ENCODE assay signal across 8 mouse cellular contexts in the genomic region with DNA sequence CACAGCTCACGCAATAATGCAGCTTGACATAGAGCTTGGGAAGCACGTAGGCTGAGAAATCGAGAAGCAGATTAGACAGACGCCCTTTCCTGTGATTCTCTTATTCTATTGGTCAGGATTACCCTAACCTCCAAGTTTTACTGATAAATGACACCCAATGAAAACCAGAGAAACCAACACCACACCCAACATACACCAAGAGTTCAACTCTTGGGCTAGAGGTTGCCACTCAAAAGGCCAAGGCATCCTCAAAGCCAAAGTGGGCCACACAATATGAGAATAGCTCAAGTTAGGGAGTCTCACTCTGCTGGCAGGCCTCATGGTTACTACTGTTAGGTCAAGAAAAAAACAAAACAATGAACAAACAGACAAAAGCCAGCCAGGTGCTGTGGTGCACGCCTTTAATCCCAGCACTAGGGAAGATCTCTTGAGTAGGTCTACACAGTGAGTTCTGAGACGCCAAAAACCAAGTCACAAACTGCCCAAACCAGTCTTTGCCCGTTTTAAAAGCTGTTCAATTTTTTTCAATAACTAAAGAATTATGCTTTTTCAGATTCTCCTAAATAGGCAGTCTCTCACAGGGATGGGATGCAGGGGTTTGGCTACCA. TPM values are rescaled to one million over a fixed set of nuclear protein-coding genes. Genes with fewer than 3 reads are reported as not detected.
DNase-seq lines count a peak whose midpoint lies in the region; ATAC-seq and TF ChIP-seq lines count a peak whose summit lies in the region.

No protein-coding gene starts in this region.

- no peak for ATAC-seq in intestine, embryonic 16.5 days
- ATAC-seq in neural tube, embryonic 13.5 days (ENCODE audit: low read depth) = no peak

- peak overlapping the region; percentile 93 for H3K4me3 ChIP-seq in lung, adult 2 months (replicated peaks; ENCODE audit: extremely low read depth, low read depth, low read length)
- H3K4me3 ChIP-seq in intestine, embryonic 16.5 days (ENCODE audit: low read length) = peak overlapping the region; percentile 62
- peak overlapping the region; percentile 85 for H3K4me3 ChIP-seq in neural tube, embryonic 13.5 days

- no peak for TF ChIP-seq CTCF in lung, adult 2 months (IDR thresholded peaks at IDR 0.05; ENCODE audit: insufficient read depth, low read length)

- H3K4me2 ChIP-seq in intestine, embryonic 16.5 days (ENCODE audit: low read depth, low read length) = peak overlapping the region; percentile 91
- peak overlapping the region; percentile 98 for H3K4me2 ChIP-seq in neural tube, embryonic 13.5 days

- H3K4me1 ChIP-seq in lung, adult 2 months (ENCODE audit: control insufficient read depth, insufficient read depth, low read length) = peaks cover 6% of the 10 kb centered on the region
- H3K4me1 ChIP-seq in intestine, embryonic 16.5 days (ENCODE audit: control insufficient read depth, insufficient read depth, low read length) = peaks cover 9% of the 10 kb centered on the region
- H3K4me1 ChIP-seq in neural tube, embryonic 13.5 days (replicated peaks) = peaks cover 11% of the 10 kb centered on the region

- H3K27me3 ChIP-seq in intestine, embryonic 16.5 days (replicated peaks; ENCODE audit: control insufficient read depth, insufficient read depth, low read length) = no peaks in the 10 kb centered on the region
- H3K27me3 ChIP-seq in neural tube, embryonic 13.5 days = no peaks in the 10 kb centered on the region

- peak overlapping the region; percentile 75 for H3K9ac ChIP-seq in intestine, embryonic 16.5 days (ENCODE audit: low read depth, low read length)
- peak overlapping the region; percentile 95 for H3K9ac ChIP-seq in neural tube, embryonic 13.5 days

- H3K27ac ChIP-seq in intestine, embryonic 16.5 days (ENCODE audit: low read length) = peak overlapping the region; percentile 33
- peak overlapping the region; percentile 76; the same call in 1 of the 2 replicates for H3K27ac ChIP-seq in neural tube, embryonic 13.5 days (replicated peaks)

- WGBS in lung, adult 2 months = 36% methylated on average over 7 of the region's 7 CpGs
- 38% methylated on average over 7 of the region's 7 CpGs for WGBS in intestine, embryonic 16.5 days
- 48% methylated on average over 7 of the region's 7 CpGs for WGBS in neural tube, embryonic 13.5 days

- no peak for TF ChIP-seq POLR2A in lung, adult 2 months (IDR thresholded peaks at IDR 0.05; ENCODE audit: borderline replicate concordance, extremely low read depth, low read depth, low read length)

- H3K36me3 ChIP-seq in intestine, embryonic 16.5 days (ENCODE audit: control insufficient read depth, insufficient read depth, low read length) = peaks cover 8% of the 10 kb centered on the region
- peaks cover 27% of the 10 kb centered on the region for H3K36me3 ChIP-seq in neural tube, embryonic 13.5 days

- H3K9me3 ChIP-seq in intestine, embryonic 16.5 days (ENCODE audit: control insufficient read depth, low read length) = no peaks in the 10 kb centered on the region
- H3K9me3 ChIP-seq in neural tube, embryonic 13.5 days = no peaks in the 10 kb centered on the region

- DNase-seq in lung, adult 2 months = no peak
- DNase-seq in lung, postnatal 4 days = no peak
- peak; percentile 74 for DNase-seq in c-Kit-positive CD71-positive TER-119-positive erythroid progenitor cells, embryonic 14.5 days (ENCODE audit: low spot score)
- no peak for DNase-seq in left cerebral cortex, adult 8-10 months (ENCODE audit: low spot score in 2 of 2)
- DNase-seq in adrenal gland, adult 8-10 months = no peak
- no peak for DNase-seq in kidney, postnatal 36 days

RNA-seq across cellular contexts. Expression of a gene that starts 1.2 kb away (rescaled TPM):
- polyA plus RNA-seq in lung, adult 2 months (2012; rRNA removed) = 421 and 530 TPM in 2 replicates
- 580 and 624 TPM in 2 replicates for polyA plus RNA-seq in intestine, embryonic 16.5 days (2015; fragmentation: Nextera tagmentation; extraction: Ambion mirVana)
- 407 and 470 TPM in 2 replicates for polyA plus RNA-seq in neural tube, embryonic 13.5 days (2015; fragmentation: Nextera tagmentation; extraction: Ambion mirVana)
- 100 to 1,000 TPM; 129 to 288 (median 207) TPM for total RNA-seq in left cerebral cortex, adult 8-10 months (2022)
- 100 to 1,000 TPM; 401 to 777 (median 537) TPM for total RNA-seq in adrenal gland, adult 8-10 months (2022)

RNA-seq across cellular contexts. Expression of a gene that starts 20.4 kb away (rescaled TPM):
- 2.7 and 4.4 TPM in 2 replicates for polyA plus RNA-seq in lung, adult 2 months (2012; rRNA removed)
- polyA plus RNA-seq in intestine, embryonic 16.5 days (2015; fragmentation: Nextera tagmentation; extraction: Ambion mirVana) = 1.6 and 2.0 TPM in 2 replicates
- 12.1 and 13.2 TPM in 2 replicates for polyA plus RNA-seq in neural tube, embryonic 13.5 days (2015; fragmentation: Nextera tagmentation; extraction: Ambion mirVana)
- 10 to 100 TPM; 12.0 to 15.9 (median 13.8) TPM for total RNA-seq in left cerebral cortex, adult 8-10 months (2022)
- total RNA-seq in adrenal gland, adult 8-10 months (2022) = 10 to 100 TPM in 1 of 4 experiments, 1 to 10 TPM in 3; 1.6 to 10.8 (median 3.7) TPM

RNA-seq across cellular contexts. Expression of a gene that starts 35.9 kb away (rescaled TPM):
- polyA plus RNA-seq in lung, adult 2 months (2012; rRNA removed) = 20.0 and 24.9 TPM in 2 replicates
- 29.6 and 34.9 TPM in 2 replicates for polyA plus RNA-seq in intestine, embryonic 16.5 days (2015; fragmentation: Nextera tagmentation; extraction: Ambion mirVana)
- polyA plus RNA-seq in neural tube, embryonic 13.5 days (2015; fragmentation: Nextera tagmentation; extraction: Ambion mirVana) = 9.5 and 9.9 TPM in 2 replicates
- 1 to 10 TPM; 7.8 to 8.3 (median 8.2) TPM for total RNA-seq in left cerebral cortex, adult 8-10 months (2022)
- 1 to 10 TPM; 2.5 to 5.8 (median 4.6) TPM for total RNA-seq in adrenal gland, adult 8-10 months (2022)

RNA-seq across cellular contexts. Expression of a gene that starts 48.5 kb away (rescaled TPM):
- polyA plus RNA-seq in lung, adult 2 months (2012; rRNA removed) = 8.9 and 15.3 TPM in 2 replicates
- polyA plus RNA-seq in intestine, embryonic 16.5 days (2015; fragmentation: Nextera tagmentation; extraction: Ambion mirVana) = 11.8 and 13.0 TPM in 2 replicates
- polyA plus RNA-seq in neural tube, embryonic 13.5 days (2015; fragmentation: Nextera tagmentation; extraction: Ambion mirVana) = 17.3 and 17.5 TPM in 2 replicates
- 10 to 100 TPM; 12.7 to 14.6 (median 14.0) TPM for total RNA-seq in left cerebral cortex, adult 8-10 months (2022)
- 10 to 100 TPM; 28.7 to 35.1 (median 31.4) TPM for total RNA-seq in adrenal gland, adult 8-10 months (2022)

RNA-seq across cellular contexts. Expression of a gene that starts 59.6 kb away (rescaled TPM):
- 13.7 and 23.9 TPM in 2 replicates for polyA plus RNA-seq in lung, adult 2 months (2012; rRNA removed)
- 171 and 196 TPM in 2 replicates for polyA plus RNA-seq in intestine, embryonic 16.5 days (2015; fragmentation: Nextera tagmentation; extraction: Ambion mirVana)
- 124 and 136 TPM in 2 replicates for polyA plus RNA-seq in neural tube, embryonic 13.5 days (2015; fragmentation: Nextera tagmentation; extraction: Ambion mirVana)
- 10 to 100 TPM; 57.5 to 60.9 (median 59.4) TPM for total RNA-seq in left cerebral cortex, adult 8-10 months (2022)
- total RNA-seq in adrenal gland, adult 8-10 months (2022) = 10 to 100 TPM; 67.4 to 77.6 (median 70.5) TPM
